Mouse (Mus musculus) neural tube, embryonic 14.5 days (tissue): ENCODE data around the gene Gm6583. TPM values are rescaled to one million over a fixed set of nuclear protein-coding genes. Genes with fewer than 3 reads are reported as not detected.
"Not testable (repeated sequence)": the region's sequence is repeated elsewhere in the genome, so short reads cannot be mapped to it uniquely, and the experiment has no call there.

Source experiments
- ATAC-seq: fragments of 200-750 bp; cut with Nextera tagmentation; 2 replicates; pipeline ENCODE4 v1.8.0; 2017; ENCODE audit warnings: low read depth, mild to moderate bottlenecking, moderate TSS enrichment, moderate library complexity
- H3K27ac ChIP-seq: fragments of 300-500 bp; sonication (generic); 2 replicates; pipeline ENCODE4 v1.5.1; 2014; ENCODE audit warnings: low read depth, mild to moderate bottlenecking, control low read depth, low read length, moderate library complexity, mixed read lengths
- H3K27me3 ChIP-seq: fragments of 300-500 bp; sonication (generic); 2 replicates; pipeline ENCODE4 v1.6.1; 2014; ENCODE audit warnings: low read length; ENCODE audit not compliant: control insufficient read depth, insufficient read depth
- H3K36me3 ChIP-seq: fragments of 300-500 bp; sonication (generic); 2 replicates; pipeline ENCODE4 v1.6.1; 2014; ENCODE audit warnings: low read length, mixed read lengths; ENCODE audit not compliant: control insufficient read depth, insufficient read depth
- H3K4me1 ChIP-seq: fragments of 300-500 bp; sonication (generic); 2 replicates; pipeline ENCODE4 v1.6.1; 2014; ENCODE audit warnings: low read length; ENCODE audit not compliant: control insufficient read depth, insufficient read depth
- H3K4me2 ChIP-seq: fragments of 300-500 bp; sonication (generic); 2 replicates; pipeline ENCODE4 v1.6.1; 2014; ENCODE audit warnings: mild to moderate bottlenecking, low read depth, low read length, control low read depth
- H3K4me3 ChIP-seq: fragments of 300-500 bp; sonication (generic); 2 replicates; pipeline ENCODE4 v1.5.1; 2014; ENCODE audit warnings: low read depth, low read length, control low read depth, mixed read lengths
- H3K9ac ChIP-seq: fragments of 300-500 bp; sonication (generic); replicated peaks from 2 replicates; pipeline ENCODE4 v1.6.1; 2014; ENCODE audit warnings: low read depth, mild to moderate bottlenecking, control low read depth, low read length, mixed read lengths
- H3K9me3 ChIP-seq: fragments of 300-500 bp; sonication (generic); 2 replicates; pipeline ENCODE4 v1.6.1; 2016; ENCODE audit warnings: low read length; ENCODE audit not compliant: control insufficient read depth
- WGBS: fragments of 180-500 bp; shearing (Covaris S2); extraction: QIAGEN DNeasy Blood & Tissue Kit; methylation state at CpG from one replicate; pipeline ENCODE4 v1.1.7; 2014; 5-methylcytosine and 5-hydroxymethylcytosine counted together
- polyA plus RNA-seq: library from polyadenylated mRNA; unstranded; fragments of >200 nt; fragmentation: Nextera tagmentation; extraction: Ambion mirVana; gene quantifications from 2 replicates; pipeline ENCODE4 v1.2.1, GENCODE M21; 2014

Gm6583 gene
- polyA plus RNA-seq, 1 experiment from 2014 or later, result 0.44 TPM

DNA sequence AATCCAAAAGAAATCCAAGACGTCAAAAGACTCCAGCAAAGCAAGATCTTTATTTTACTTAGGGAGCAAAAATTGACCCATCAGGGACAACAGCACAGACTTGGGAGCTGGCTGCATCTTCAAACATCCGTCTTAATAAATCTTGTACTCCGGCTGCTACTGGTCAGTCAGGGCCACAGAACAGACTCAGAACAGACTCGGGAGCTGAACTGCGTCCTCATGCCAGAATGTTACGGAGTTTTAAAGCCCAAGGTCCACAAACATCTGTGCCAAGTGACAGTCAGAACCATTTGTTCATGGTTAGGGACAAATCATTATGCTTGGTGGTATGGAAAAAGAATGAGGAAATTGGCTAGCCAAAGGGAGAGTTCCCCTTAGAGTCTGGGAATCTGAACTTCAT is 32.6 kb downstream of the Gm6583 start:
- no peak overlapping the region for H3K27ac ChIP-seq
- H3K9ac ChIP-seq, result no peak overlapping the region
- no peak overlapping the region for H3K4me3 ChIP-seq
- WGBS, result 88% methylated on average over 6 of the region's 6 CpGs
- H3K9me3 ChIP-seq, result no peaks in the 10 kb centered on the region
- no peaks in the 10 kb centered on the region for H3K27me3 ChIP-seq
- H3K36me3 ChIP-seq, result no peaks in the 10 kb centered on the region
- peaks cover 16% of the 10 kb centered on the region for H3K4me1 ChIP-seq
- no peak overlapping the region for H3K4me2 ChIP-seq
- ATAC-seq, result no peak

DNA sequence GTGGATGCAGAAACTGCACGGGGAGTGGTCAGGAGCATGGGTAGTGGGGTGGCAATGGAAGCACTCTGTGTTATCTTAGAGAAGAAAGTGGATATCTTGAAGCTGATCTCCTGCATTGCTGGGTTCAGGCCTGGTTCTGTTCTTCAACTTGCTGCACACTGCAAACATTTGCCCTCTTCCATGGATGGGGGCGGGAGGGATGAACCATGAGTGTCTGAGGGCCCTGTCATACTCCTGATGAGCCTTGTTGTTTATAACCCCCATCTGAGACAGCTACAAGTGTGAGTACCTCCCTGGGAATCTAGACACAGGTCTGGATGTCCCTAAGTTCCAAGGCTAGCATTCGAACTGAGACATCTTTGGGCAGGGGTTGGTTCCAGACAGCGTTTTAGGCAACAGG is 34.5 kb downstream of the Gm6583 start:
- peaks cover 9% of the 10 kb centered on the region; the same call in 1 of the 2 replicates for H3K4me1 ChIP-seq
- H3K9ac ChIP-seq, result no peak overlapping the region
- no peak overlapping the region for H3K4me2 ChIP-seq
- no peak for ATAC-seq
- H3K27ac ChIP-seq, result no peak overlapping the region
- H3K36me3 ChIP-seq, result no peaks in the 10 kb centered on the region; the same call in 1 of the 2 replicates
- 85% methylated on average over 4 of the region's 4 CpGs for WGBS
- no peaks in the 10 kb centered on the region for H3K9me3 ChIP-seq
- no peaks in the 10 kb centered on the region for H3K27me3 ChIP-seq
- no peak overlapping the region for H3K4me3 ChIP-seq

DNA sequence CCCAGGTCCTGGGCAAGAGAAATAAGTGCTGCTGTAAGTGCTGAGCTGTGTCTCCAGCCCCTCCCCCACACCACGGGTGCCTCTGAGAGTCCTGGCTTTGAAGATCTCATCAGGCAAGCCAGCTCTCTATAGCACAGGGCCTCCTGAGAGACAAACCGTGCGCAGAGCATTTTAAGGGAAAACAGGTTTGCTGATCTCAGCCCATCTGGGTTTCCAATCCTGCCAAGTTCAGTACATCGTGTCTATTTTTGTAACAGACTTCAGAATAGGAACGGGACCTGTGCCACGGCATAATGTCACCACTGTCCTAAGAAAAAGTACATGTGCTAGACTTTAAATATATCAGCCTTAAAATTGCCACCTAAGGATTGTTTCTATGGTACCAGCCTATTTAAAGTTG is 34.9 kb downstream of the Gm6583 start:
- Histone ChIP-seq H3K9me3 (no peaks in the 10 kb centered on the region), H3K4me2 (no peak overlapping the region), H3K27me3 (no peaks in the 10 kb centered on the region), H3K9ac (no peak overlapping the region), H3K36me3 (no peaks in the 10 kb centered on the region; the same call in 1 of the 2 replicates), H3K4me1 (peaks cover 9% of the 10 kb centered on the region; the same call in 1 of the 2 replicates), H3K4me3 (no peak overlapping the region), H3K27ac (no peak overlapping the region)
- WGBS, result 77% methylated on average over 6 of the region's 6 CpGs
- ATAC-seq, result no peak

DNA sequence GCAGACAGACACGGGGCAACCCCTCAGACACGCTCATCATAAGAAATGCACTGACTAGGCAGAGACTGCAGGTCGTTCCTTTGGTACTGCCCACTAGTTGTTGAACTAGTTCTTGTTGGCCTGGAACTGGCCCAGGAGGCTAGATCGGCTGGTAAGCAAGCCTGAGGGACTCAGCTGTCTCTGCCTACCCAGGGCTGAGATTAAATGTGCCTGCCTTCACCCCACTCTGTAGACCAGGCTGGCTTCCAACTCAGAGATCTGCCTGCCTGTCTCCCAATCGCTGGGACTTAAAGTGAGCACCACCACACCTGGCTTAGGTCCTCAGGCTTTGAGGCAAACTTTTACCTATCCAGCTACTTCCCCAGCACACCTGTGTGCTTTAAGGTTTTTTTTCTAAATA is 35.5 kb downstream of the Gm6583 start:
- H3K9me3 ChIP-seq, result no peaks in the 10 kb centered on the region
- H3K9ac ChIP-seq, result no peak overlapping the region
- H3K4me1 ChIP-seq, result peaks cover 5% of the 10 kb centered on the region; the same call in 1 of the 2 replicates
- no peak overlapping the region for H3K4me3 ChIP-seq
- peaks cover 2% of the 10 kb centered on the region for H3K36me3 ChIP-seq
- 83% methylated on average over 5 of the region's 5 CpGs for WGBS
- no peak overlapping the region for H3K27ac ChIP-seq
- H3K27me3 ChIP-seq, result no peaks in the 10 kb centered on the region
- no peak overlapping the region for H3K4me2 ChIP-seq
- ATAC-seq, result no peak

DNA sequence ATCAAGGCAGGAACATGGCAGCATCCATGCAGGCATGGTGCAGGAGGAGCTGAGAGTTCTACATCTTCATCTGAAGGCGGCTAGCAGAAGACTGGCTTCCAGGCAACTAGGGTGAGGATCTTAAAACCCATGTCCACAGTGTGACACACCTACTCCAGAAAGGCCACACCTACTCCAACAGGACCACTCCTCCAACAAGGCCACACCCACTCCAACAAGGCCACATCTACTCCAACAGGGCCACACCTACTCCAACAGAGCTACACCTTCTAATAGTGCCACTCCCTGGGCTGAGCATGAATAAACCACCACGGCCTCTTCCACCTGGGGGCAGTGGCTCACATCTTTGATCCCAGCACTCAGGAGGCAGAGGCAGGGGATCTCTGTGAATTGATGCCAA is 36.5 kb downstream of the Gm6583 start:
- H3K4me3 ChIP-seq, H3K9ac ChIP-seq, H3K4me1 ChIP-seq, H3K4me2 ChIP-seq, ATAC-seq, H3K27ac ChIP-seq, H3K27me3 ChIP-seq, H3K36me3 ChIP-seq, H3K9me3 ChIP-seq: not testable (repeated sequence)
- WGBS, result 60% methylated on average over 2 of the region's 2 CpGs

DNA sequence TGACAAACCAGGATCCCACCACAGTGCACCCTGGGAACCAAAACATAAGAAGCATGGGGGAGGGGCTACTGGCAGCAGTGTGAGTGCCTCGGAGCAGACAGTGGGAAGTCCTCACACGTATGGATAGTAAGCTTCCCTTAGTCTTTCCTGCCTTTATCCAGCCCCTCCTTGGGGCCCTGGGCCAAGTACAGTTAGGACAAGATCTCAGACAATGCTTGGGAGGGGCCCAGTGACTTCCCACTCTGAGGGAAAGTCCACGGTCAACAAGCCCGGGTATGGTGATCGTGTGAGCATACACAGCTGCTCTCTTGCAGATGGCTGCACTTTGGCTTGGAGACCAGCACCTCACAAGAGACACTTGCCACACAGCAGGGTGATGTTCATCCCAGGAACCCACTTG is 38.5 kb downstream of the Gm6583 start:
- 71% methylated on average over 5 of the region's 5 CpGs for WGBS
- Histone ChIP-seq H3K27ac (no peak overlapping the region), H3K27me3 (no peaks in the 10 kb centered on the region)

DNA sequence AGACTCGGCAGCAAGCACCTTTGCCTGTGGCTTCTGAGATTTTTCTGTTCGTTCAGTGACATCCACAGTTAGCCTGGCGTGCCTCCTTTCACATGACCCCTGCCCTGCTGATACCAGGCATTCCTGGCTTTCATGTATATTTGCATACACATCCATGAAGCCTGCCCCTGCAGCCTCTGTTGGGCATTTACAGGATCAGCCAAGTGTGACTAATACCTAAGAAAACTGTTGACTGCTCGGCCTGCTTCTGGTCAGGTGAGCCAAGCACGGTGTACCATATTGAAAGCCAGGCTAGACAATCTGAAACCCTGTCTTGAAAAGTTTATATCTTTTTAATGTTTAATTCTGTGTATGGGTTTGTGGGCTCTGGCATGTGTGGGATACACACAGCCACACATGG is 39.4 kb downstream of the Gm6583 start:
- no peak overlapping the region for H3K9ac ChIP-seq
- ATAC-seq, result no peak
- no peak overlapping the region for H3K27ac ChIP-seq
- H3K4me3 ChIP-seq, result no peak overlapping the region
- no peaks in the 10 kb centered on the region for H3K9me3 ChIP-seq
- H3K36me3 ChIP-seq, result peaks cover 5% of the 10 kb centered on the region
- 83% methylated on average over 5 of the region's 5 CpGs for WGBS
- no peaks in the 10 kb centered on the region for H3K4me1 ChIP-seq
- no peak overlapping the region for H3K4me2 ChIP-seq
- no peaks in the 10 kb centered on the region for H3K27me3 ChIP-seq

More for the DNA sequence above, 38.5 kb downstream of the Gm6583 start:
- peaks cover 5% of the 10 kb centered on the region for H3K36me3 ChIP-seq
- no peak for ATAC-seq
- H3K4me2 ChIP-seq, result no peak overlapping the region
- no peaks in the 10 kb centered on the region for H3K9me3 ChIP-seq
- no peak overlapping the region for H3K4me3 ChIP-seq
- no peaks in the 10 kb centered on the region for H3K4me1 ChIP-seq
- H3K9ac ChIP-seq, result no peak overlapping the region

DNA sequence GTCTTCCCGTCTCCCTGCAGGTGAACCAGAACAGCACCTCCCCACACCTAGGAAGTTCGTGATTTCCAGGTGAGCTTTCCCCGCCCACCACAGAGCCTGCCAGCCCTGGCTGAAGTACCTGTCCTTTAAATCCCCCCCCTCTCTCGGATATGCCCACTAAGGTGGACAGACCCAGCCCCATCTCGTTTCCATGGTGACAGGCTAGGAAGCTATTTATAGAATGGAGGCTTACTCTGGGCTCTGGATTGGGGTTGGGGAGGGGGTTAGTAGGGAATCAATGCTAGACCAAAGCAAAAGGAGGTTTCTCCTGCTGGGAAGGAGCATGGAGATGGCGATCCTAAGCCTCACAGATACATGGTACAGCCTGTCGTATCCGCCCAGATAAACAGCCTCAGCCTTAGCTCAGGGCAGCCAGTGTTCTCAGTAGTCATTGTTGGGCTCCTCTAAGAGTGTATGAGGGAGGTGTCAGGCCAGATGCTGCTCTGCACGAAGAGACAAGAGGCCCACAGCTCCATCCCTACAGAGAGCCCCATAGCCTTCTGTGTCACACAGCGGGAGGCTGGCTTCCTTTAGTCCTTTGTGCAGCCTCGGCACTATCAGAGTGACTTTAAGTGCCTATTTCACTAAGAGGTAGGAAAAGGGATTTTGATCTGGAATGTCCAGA is 42.5 kb downstream of the Gm6583 start:
- Histone ChIP-seq H3K4me3 (no peak overlapping the region), H3K9ac (no peak overlapping the region), H3K9me3 (no peaks in the 10 kb centered on the region), H3K27me3 (no peaks in the 10 kb centered on the region), H3K27ac (no peak overlapping the region), H3K4me2 (no peak overlapping the region), H3K36me3 (peaks cover 9% of the 10 kb centered on the region), H3K4me1 (no peaks in the 10 kb centered on the region)
- 63% methylated on average over 11 of the region's 11 CpGs for WGBS
- ATAC-seq, result no peak

DNA sequence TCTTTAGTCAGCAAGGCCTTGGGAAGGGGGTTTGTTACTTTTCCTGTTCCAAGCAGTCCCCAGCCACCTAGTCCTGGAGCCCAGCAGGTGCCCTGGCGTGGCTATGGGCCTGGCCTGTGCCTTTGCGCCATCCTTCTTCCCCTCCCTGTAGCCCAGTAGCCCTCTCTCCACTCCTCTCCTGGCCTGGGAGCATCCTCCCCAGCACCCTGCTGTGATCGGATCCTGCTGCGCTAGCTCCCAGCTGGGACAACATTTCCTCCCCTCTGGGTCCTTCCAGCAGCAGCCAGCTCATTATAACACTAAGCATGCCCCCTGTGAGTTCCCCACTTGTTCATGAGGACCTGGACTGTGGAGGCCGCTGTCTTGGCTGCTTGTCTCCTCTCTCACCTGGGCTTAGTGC is 50.0 kb downstream of the Gm6583 start:
- Histone ChIP-seq H3K9me3 (no peaks in the 10 kb centered on the region), H3K9ac (no peak overlapping the region), H3K36me3 (peaks cover 4% of the 10 kb centered on the region; the same call in 1 of the 2 replicates), H3K4me3 (no peak overlapping the region), H3K4me2 (no peak overlapping the region), H3K27me3 (no peaks in the 10 kb centered on the region), H3K27ac (no peak overlapping the region), H3K4me1 (no peaks in the 10 kb centered on the region)
- WGBS, result 67% methylated on average over 5 of the region's 5 CpGs
- no peak for ATAC-seq
